Mouse (Mus musculus): ENCODE results near the gene Mrtfb.

DNA sequence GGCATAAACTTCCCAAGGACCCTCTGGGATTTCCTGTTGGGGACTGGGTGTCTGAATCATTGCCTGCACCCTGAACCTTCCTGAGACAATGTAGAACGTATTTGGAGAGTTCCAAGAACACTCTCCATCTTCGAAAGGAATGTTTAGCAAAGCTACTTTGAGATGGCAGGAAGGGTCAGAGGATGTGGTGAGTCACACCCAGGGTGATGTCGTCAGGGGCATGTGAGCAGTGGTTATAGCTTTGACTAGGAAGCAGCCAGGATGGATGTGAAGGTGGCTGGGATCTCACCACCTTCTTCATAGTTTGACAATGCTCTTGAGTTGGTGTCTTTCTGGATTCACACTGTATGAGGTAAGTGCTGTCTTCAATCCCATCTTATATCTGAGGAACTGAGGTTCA is 9.4 kb upstream of the Mrtfb start:
- TF ChIP-seq CTCF (IDR thresholded peaks at IDR 0.05) (no peak), EP300 (IDR thresholded peaks at IDR 0.05) (peak; percentile 32; the same call in 1 of the 2 replicates)

All from lung, postnatal 0 days (tissue).